Mouse (Mus musculus) heart, adult 2 months (tissue): ENCODE data around the gene Kcnn3.

ENCODE experiments used
- CTCF ChIP-seq: fragments of 200-600 bp; IDR thresholded peaks from 2 replicates; pipeline ENCODE4 v1.8.1; 2022; ENCODE audit warnings: antibody characterized with exemption, mild to moderate bottlenecking, moderate library complexity
- EP300 ChIP-seq: fragments of 200-500 bp; IDR thresholded peaks from 2 replicates; pipeline ENCODE4 v1.6.1; 2011; ENCODE audit warnings: low read depth, low read length, control low read depth; ENCODE audit not compliant: insufficient read depth
- POLR2A ChIP-seq: fragments of 200-500 bp; IDR thresholded peaks from 2 replicates; pipeline ENCODE4 v1.6.1; 2011; ENCODE audit warnings: mild to moderate bottlenecking, low read depth, low read length, control low read depth; ENCODE audit not compliant: insufficient read depth

GRCm38 (mm10) chr3:89569058-89569457 lies 49.1 kb downstream of the Kcnn3 start:
- no peak for TF ChIP-seq POLR2A
- no peak for TF ChIP-seq CTCF
- TF ChIP-seq EP300, result no peak
